Mouse (Mus musculus): Measurements from ENCODE around the gene Ccdc18.

- no peak for TF ChIP-seq CTCF (conservative IDR thresholded peaks at IDR 0.05; ENCODE audit: low read length)
- no peak for TF ChIP-seq POU5F1 (IDR thresholded peaks at IDR 0.05; ENCODE audit: borderline replicate concordance, low read length)
- no peak for TF ChIP-seq NANOG (IDR thresholded peaks at IDR 0.05; ENCODE audit: borderline replicate concordance, low read length)
Observed at GRCm38 (mm10) chr5:108270415-108270814, 137.7 kb downstream of the Ccdc18 start.
